Mouse (Mus musculus) T-helper 2 cell (primary cell): ENCODE results near the gene Ticam1.

ENCODE experiments used
- in situ Hi-C: fragments of 300-600 bp; cut with MboI, MseI; formaldehyde crosslinking; loops from one replicate; pipeline ENCODE4 v1.15.1; 2025; ENCODE audit warnings: high pct_unique_total_duplicates

The Ticam1 gene

DNA sequence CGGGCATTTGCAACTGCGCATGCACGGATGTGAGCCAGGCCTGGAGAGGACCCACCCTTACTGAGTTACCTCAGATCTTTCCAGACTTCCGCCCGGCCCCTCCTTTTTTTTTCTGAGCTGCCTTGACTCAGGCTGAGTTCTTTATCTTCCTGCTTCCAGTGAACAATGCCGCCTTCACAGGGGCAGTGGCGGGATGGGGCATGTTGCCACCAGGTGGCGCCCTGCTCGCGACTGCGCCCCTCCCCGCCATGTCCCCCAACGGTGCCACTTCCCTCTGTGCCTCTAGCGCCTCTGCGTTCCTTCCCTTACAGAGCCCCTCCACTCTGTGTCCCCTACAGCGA is 14.6 kb upstream of the Ticam1 start:
- in situ Hi-C loops = no loop called here

DNA sequence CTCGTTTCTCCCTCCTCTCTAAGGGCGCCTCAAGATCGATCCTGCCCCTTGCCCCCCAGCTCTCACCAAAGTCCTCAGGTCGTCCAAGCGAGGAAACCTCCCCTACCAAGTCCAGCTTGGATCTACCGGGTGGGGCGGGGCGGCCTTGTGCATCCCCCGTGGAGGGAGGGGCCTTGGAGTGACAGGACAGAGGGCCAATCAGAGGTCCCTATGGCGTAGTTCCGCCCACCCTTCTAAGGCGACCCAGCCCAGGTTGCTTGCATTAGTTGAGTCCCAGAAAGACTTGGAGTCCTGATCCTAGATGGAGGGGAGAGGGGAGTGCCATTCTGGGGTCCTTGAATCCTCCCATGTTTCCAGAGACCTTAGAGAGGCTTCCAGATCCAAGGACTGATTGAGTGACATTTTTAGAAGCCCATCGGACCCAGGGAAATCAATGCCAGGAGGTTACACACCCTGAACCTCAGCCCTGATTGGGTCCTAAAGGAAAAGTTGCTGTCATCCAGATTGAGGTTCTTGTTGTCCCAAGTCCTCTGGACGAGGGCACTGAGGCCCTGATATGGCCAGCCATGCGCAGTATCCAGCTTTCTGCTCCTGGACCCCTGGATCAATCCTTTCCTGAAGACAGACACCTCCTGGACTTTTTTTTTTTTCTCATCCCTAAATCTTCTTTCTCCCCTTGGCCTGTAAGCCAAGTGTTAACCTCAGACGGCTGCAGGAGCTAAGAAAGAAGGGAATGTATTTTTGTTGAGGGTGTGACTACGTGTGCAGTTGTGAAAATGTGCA is 14.0 kb upstream of the Ticam1 start:
- in situ Hi-C loops = no loop called here

DNA sequence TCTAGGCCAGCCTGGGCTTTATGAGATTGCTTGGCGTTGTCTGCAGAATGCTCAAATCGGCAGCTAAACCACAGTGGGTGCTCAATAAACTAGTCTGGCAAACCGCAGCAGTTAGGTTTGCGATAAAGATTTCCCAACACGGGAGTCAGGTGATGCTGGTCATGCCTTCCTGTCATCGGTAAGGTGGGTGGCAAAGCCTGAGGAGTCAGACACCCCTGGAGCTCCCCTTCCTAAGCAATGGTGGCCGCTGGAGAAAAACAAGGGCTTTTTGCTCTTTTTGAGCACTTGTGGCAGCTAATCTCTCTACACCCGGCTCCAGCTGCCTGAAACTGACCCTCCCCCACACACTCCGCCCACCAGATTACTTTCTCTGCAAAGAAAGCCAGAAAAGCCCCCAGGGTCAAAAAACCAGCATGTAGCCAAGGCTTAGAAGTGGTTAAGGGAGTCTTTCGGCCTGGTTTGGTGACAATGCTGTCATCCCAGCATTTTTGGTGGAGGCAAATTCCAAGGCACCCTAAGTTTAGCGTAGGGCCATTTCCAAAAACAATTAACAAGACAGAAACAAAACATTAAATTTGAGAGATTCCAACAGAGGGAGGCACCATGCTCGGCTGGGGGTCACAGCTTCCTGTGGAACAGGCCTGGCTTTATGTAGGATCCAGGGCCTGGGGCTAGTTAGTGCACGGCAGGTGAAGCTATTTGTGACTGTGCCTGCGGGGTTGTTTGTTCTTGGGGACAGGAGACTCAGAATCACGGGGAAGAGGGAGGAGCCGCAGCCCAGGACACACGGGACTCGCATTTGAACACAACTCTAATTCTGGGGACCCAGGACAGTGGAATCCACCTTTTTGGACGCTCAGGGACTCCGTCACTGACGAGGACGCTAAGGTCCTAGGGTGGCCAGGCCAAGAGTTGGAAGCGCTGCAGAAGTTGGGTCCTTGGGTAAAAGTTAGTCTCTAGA is 13.1 kb upstream of the Ticam1 start:
- in situ Hi-C loops = no loop called here

DNA sequence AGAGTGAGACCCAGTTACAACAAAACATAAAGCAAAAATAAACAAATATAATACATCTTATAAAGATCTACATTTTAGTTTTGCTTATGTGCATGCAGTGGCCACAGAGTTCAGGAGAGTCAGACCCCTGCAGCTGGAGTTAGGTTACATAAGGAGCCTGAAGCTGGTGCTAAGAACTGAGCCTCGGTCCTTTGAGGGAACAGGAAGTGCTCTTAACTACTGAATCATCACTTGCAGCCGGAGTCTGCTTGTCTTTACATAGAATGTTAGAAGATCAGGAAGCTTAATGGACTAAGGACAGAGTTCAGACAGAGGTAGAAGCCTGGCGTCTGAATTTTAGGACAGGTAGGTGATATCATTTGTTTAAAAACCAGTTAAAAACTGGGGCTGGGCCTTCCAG is 12.3 kb upstream of the Ticam1 start:
- in situ Hi-C loops = no loop called here

DNA sequence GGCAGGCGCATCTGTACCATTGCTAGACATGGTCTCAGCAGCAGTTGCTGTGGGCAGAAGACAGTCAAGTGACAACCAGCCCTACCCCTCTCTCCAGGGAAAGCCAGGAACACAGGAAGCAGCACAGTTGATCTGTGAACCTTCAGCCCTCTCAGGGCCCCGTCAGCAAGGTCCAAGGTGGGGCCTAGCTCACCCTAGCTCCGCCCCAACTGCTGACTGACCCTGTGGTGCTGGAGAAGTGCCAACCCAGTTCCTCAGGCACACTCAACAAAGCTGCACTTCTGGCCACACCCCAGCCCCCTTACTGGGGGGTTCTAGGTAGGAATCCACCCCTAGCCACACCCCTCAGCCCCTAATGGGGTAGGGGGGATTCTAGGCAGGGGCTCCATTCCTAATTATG is 11.2 kb upstream of the Ticam1 start:
- in situ Hi-C loops = no loop called here

DNA sequence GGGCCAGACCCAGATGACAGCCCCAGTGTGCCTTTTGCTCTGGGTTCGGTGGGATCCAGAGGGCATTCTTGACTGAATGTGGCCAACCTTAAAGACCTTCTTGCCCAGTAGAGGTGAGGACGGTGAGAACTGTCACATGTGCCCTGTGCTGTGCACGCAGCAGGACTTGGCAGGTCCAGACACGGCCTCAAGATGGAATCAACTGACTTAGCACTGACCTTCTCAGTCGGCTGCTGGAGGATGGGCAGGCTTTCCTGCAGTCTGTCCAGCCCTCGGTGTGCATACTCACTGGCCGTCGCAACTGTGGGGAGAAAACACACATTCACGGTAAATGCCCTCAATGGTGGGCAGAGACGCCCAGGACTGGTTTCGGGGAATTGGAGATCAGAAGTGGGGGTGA is 9.4 kb upstream of the Ticam1 start:
- in situ Hi-C loops = no loop called here

DNA sequence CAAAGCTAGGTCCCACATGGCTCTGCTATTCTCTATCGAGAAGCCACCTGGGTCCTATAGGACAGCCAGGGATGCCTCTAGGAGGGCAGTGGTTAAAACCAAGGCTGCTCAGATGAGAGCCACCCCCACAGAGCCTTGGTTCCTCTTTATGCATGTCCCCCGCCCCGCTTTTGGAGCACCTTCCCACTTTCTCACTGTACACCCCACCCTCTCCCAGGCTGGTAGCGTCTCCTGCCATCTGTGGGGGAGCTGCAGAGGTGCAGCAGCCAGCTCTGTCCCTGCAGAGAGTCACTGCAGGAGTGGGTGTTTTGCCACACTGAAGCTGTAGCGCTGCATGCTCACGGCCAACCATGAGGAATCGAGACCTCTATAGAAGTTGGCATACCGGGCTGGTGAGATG is 6.7 kb upstream of the Ticam1 start:
- in situ Hi-C loops = no loop called here

DNA sequence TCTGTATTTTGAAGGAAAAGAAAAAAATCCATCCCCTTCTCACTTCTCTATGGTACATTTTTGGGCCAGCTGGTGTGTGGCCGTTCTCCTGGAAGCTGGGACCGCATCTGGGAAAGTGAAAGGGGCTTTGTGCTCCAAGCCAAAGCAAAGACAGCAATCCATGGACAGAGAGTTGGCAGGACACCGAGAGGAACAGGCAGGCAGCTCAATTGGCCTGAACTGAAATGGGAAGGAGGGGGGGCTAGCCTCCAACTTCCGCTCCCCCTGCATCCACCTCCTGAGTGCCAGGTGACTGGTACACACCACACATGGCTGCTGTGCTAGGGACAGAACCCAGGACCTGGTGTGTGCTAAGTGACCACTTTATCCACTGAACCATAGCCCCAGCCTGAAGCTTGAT is 6.2 kb upstream of the Ticam1 start:
- in situ Hi-C loops = no loop called here

DNA sequence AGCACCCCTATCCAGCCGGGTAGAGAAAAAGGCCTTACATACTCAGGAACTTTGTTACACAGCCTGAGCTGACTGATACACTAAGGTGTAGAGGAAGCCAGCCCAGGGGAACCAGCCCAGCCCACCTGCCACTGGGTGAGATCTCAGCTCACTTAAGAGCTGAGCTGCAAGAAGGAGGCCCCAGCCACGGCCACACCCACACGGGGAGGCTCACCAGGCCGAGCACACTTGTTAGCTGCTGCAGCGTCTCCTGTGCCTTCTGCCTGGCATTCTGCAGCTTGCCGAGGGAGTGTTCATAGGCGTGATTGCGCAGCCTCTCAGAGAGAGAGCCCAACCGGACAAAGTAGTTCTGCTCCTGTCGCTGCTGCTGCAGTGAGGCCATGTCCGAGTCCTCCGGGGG is 4.6 kb upstream of the Ticam1 start:
- in situ Hi-C loops = no loop called here

DNA sequence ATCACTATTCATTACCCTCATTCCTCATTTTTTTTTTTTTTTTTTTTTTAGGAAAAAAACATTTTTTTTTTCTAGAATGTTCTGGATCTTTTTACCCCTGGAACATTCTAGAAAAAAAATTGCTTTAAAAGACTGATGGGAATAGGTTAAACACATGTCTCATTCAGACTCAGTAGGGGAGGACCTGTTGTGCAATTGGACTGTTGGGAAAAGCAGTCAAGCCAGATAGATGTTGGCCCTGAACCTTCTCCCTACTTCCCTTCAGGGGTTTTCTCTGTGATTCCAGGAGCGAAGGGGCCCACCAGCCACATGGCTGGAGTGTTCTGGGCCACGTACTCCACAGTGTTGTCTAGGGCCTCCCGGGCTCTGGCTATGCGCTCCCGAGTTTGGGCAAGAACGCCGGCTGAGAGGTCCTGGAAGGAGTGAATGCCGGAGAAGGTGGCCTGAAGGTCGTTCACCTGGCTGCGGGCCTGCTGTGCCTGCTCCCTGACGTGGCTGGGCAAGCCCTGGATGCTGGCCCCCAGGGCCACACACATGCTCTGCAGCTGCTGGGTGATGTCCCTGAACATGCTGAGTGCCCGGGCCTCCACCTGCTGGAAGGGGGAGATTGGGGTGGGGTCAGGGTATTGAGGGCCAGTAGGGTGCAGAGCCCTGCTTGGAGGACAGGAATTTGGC is 3.0 kb upstream of the Ticam1 start:
- in situ Hi-C loops = no loop called here

DNA sequence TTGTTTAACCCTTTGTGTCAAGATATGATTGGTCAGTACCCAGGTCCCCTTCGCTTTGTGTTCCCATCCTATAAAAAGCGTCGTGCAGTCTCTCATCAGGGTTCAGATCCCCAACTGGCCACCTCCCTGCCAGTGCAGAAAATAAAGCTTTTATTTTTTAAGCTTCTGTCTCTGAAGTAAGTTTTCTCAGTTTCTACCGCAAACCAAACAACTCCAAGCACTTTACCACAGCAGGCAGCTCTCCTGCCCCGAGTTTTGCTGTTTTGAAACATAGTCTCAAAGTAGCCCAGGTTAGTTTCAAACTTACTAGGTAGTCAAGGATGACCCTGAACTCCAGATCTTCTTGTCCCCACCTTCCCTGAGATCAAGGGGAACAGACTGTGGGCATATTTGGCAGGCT is 1.8 kb upstream of the Ticam1 start:
- in situ Hi-C loops = no loop called here

DNA sequence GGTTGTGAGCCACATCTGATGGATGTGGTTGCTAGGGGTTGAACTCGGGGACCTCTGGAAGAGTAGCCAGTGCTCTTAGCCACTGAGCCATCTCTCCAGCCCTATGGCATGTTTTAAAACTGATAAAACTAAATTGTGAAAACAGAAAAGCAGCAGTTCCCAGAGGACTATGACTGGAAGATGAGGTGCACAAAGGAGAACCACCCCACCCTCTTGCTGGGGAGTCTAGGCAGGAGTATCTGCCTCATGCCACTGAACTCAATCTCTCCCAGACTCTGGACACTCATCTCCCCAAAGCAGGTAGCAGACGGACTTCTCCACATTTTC is 944 bp upstream of the Ticam1 start:
- in situ Hi-C loops = no loop called here

DNA sequence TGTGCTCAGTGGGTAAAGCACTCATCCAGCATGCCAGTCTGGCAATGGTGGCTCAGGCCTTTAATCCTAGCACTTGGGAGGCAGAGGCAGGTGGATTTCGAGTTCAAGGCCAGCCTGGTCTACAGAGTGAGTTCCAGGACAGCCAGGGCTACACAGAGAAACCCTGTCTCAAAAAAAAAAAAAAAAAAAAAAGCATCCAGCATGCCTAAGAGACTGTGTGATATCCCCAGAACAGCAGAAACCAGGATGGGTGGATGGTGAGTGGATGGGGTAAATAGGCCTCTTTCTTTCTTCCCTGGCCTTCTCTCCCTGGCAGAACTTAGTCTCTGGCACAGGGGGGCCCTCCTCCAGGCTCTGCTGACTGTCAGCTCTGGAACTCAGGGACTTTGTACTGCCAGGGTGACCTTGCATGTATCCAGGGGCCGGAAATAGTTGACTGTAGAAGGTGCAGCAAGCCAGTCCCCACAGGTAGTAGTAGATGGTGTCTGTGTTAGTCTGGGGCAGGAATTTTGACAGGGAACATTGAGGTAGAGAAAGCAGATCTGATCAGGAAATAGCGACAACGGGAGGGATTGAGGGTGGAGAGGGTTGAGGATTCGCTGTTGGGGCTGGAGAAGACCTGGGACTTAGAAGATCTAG is 625 bp downstream of the Ticam1 start:
- in situ Hi-C loops = no loop called here

DNA sequence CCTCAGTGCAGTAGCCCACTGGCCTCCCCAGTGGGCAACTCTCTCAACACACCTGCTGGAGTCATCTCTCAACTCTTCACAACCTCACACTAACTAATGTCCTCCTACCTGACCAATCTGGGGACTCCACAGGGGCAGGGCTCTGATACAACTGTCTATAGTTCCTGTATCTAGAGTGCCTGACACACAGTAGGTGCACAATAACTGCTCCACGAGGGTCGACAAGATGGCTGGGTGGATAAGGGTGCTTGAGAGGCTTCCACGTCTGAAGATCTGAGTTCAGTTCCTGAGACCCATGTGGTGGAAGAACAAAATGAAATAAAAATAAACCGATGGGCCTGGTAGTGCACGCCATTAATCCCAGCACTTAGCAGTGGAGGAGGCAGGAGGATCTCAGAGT is 2.6 kb downstream of the Ticam1 start:
- in situ Hi-C loops = no loop called here

DNA sequence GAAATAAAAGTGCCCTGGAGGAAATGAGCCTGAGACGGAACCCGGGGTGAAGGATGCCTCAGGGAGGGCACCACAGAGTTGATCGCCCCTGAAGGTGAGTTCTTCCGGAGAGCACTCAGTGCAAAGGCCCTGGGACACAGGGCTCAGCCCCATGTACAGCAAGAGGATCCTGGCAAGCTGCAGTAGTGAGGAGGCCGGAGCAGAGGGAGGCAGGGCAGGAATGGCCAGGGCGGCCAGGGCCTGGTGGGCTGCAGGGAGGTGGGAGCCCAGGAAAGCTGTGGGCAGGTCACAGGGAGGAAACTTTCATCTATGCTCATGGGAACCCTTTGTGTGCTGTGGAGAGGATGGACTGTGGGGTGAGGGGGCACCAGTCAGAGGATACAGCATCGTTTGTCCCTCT is 3.1 kb downstream of the Ticam1 start:
- in situ Hi-C loops = no loop called here

DNA sequence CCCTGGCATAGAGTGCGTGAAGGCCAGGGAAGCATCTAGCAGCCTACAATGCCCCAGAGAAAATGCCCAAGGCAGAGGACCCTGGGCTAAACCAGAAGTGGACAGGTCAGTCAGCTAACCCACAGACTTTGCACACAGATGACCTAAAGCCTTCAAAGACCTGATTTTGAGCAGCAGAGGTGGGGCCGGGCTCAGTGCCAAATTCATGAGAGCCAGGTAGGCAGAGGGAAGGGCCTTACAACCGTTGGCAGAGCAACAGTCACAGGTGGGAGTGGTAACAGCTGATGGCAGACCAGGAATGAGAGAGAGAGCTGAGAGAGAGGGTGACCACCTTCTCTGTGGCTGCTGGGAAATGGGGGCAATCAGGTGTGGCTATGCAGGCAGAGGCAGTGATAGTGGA is 3.9 kb downstream of the Ticam1 start:
- in situ Hi-C loops = no loop called here

DNA sequence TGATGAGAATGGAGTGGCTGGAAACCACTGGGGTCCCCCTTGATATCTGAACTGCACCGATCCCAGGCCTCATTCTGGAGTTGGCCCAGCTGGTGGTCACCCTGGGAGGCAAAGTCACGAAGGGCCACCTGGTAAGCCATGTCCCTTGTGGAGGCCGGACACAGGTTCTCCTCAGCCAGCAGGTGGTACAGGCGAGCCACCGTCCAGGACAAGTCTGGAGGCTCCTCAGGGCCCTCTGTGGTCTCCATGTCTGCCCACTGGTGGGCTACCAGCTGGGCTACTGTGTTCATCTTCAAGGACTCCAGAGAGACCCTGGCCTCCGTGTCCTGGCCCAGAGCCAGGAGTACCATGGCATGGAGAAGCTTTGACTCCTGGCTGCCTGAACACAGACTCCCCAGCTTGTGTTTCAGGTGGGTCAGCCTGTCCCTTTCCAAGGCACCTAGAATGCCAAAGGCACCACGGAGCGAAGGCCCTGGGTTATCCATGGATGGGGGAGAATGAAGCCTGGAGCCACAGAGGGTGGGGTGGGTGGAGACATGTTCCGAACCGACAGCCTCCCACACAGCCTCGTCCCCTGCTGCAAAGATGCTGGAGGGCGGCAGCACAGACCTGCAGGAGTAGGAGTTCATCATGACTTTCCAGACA is 4.9 kb downstream of the Ticam1 start:
- in situ Hi-C loops = no loop called here

DNA sequence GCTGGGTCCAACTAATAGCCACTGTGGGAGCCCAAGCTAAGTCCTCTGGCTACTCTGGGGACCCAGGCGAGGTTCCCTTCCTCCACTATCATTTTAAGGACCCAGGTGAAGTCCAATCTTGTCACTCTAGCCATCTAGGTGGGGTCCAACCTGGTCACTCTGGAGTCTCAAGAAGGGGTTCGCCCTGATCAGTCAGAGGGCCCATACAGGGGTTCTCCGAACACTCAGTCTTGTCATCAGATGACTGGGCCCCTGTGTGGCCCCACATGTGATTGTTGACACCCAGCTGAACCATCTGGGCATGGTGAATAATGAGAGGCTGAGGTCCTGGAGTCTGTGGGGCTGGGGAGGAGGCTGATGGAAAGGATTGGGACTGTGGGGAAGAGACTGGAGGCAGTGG is 6.8 kb downstream of the Ticam1 start:
- in situ Hi-C loops = no loop called here

DNA sequence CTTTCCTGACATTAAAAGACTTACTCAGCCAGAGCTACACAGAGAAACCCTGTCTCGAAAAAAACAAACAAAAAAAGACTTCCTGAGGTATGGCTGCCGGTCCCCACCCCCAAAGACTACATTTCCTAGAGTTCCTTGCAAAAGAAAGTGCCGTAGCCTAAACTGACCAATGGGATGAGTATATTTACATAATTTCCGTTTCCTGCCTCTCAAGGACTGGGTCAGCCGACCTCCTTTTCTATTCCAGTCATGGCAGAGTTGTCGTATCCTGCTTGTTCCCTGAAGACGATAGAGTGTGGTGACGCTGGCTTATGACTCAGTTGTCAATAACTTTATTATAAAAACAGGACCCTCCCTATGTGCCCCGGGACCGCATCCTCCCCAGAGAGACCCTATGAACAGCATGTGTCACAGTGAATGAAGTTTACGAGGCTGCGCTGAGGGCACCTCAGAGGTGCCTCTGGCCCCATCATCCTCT is 7.4 kb downstream of the Ticam1 start:
- in situ Hi-C loops = no loop called here

DNA sequence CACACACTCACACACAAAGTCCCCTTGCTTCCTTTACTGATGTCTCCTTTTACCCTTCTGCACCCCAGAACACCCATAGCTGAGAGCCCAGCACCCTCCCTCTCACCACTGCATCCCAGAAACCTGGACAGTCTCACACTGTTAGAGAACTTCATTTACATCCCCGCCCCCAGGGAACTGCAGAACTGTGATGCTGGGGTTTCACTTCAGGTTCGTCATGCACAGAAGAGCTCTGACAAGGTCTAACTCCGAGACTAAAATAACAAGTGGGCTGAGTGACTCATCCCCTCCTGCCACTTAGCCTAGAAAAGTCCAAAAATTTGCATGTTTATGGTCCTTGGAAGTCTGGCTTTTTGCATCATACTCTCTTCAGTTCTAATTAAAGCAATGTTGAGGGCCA is 10.3 kb downstream of the Ticam1 start:
- in situ Hi-C loops = no loop called here

DNA sequence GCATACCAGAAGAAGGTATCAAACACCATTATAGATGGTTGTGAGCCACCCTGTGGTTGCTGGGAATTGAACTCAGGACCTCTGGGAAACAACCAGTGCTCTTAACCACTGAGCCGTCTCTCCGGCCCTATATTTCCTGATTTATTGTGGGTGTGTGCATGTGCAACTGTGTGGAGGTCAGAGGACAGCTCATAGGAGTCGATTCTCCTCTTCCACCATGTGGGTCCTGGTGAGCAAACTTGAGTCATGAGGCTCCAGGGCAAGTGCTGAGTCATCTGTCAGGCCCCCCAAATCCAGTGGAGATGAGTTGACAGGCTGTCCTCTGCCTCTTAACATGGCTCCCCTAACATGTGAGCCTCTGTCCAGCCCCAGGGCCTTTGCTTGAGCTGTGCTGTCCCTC is 10.7 kb downstream of the Ticam1 start:
- in situ Hi-C loops = no loop called here

DNA sequence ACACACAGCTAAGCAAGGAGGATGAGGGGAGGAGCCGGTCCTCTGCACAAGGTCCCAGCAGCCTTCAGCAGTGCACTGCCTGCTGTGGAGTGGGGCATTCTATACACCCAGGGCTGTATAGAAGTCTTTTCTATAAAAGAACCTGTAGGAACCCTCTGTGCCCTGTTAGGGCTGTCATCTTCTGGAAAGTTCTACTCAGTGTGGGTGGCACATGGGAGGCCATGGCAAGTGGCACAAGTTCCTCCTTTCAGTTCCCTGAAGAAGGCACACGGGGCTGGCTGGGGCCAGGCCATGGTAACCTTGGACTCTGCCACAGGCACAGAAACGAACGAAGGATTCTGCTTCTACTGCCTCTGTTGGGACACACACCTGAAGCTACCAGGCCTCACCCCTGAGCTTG is 11.6 kb downstream of the Ticam1 start:
- in situ Hi-C loops = no loop called here
